Mouse (Mus musculus): ENCODE results near the gene Abhd15. TPM values are rescaled to one million over a fixed set of nuclear protein-coding genes. Genes with fewer than 3 reads are reported as not detected.

Abhd15 gene
- polyA plus RNA-seq, 1 experiment from 2014 or later, result 0.15 TPM

GRCm38 (mm10) chr11:77492911-77493332, 22.0 kb upstream of the Abhd15 start:
- in situ Hi-C loops (cut with MboI; ENCODE audit: low pct_unique_long_range_greater_than_20kb), result no loop called here
- DNase-seq (ENCODE audit: low read depth, low spot score), result no peak
- POLR2A ChIA-PET, result no interaction called here
- CTCF ChIA-PET, result interaction anchor here (3.4 kb wide), 1 partner anchor 8 kb away, joined by 13 read pairs; no protein-coding TSS in a partner anchor
- no peaks in the 10 kb centered on the region for H3K27me3 ChIP-seq
- ATAC-seq, result peak; percentile 70
- TF ChIP-seq CTCF (IDR thresholded peaks at IDR 0.05), result no peak

- no peaks in the 10 kb centered on the region for H3K27me3 ChIP-seq
- POLR2A ChIA-PET, result no interaction called here
- in situ Hi-C loops (cut with MboI; ENCODE audit: low pct_unique_long_range_greater_than_20kb), result no loop called here
- TF ChIP-seq CTCF (IDR thresholded peaks at IDR 0.05), result no peak
- DNase-seq (ENCODE audit: low read depth, low spot score) (no peak), ATAC-seq (no peak)
- CTCF ChIA-PET, result interaction anchor here (1.0 to 1.5 kb wide), 3 partner anchors 14 to 27 kb away, joined by 3 to 5 read pairs (median 4); no protein-coding TSS in a partner anchor
Observed at GRCm38 (mm10) chr11:77493512-77494343, 21.2 kb upstream of the Abhd15 start, which contains the start of gene Git1. Gene Git1 (plus strand): TSS chr11:77493562.

- no peak for TF ChIP-seq CTCF (IDR thresholded peaks at IDR 0.05)
- ChIA-PET CTCF (interaction anchor here (1.0 to 1.5 kb wide), 3 partner anchors 13 to 26 kb away, joined by 3 to 5 read pairs (median 4); no protein-coding TSS in a partner anchor), POLR2A (no interaction called here)
- H3K27me3 ChIP-seq, result no peaks in the 10 kb centered on the region
- no peak for ATAC-seq
- in situ Hi-C loops (cut with MboI; ENCODE audit: low pct_unique_long_range_greater_than_20kb), result no loop called here
- DNase-seq (ENCODE audit: low read depth, low spot score), result no peak
Observed at GRCm38 (mm10) chr11:77494344-77494676, 20.6 kb upstream of the Abhd15 start.

GRCm38 (mm10) chr11:77494782-77495181, 20.1 kb upstream of the Abhd15 start:
- DNase-seq (ENCODE audit: low read depth, low spot score) (no peak), ATAC-seq (no peak)
- no peak for TF ChIP-seq CTCF (IDR thresholded peaks at IDR 0.05)
- ChIA-PET CTCF (interaction anchor here (1.0 to 1.5 kb wide), 2 partner anchors 13 to 26 kb away, joined by 4 to 5 read pairs; no protein-coding TSS in a partner anchor), POLR2A (no interaction called here)
- in situ Hi-C loops (cut with MboI; ENCODE audit: low pct_unique_long_range_greater_than_20kb), result no loop called here
- no peaks in the 10 kb centered on the region for H3K27me3 ChIP-seq

- ATAC-seq, result no peak
- POLR2A ChIA-PET, result no interaction called here
- no peak for DNase-seq (ENCODE audit: low read depth, low spot score)
- CTCF ChIA-PET, result interaction anchor here (1.5 to 2.0 kb wide), 2 partner anchors 12 kb away, joined by 4 to 12 read pairs; no protein-coding TSS in a partner anchor
- H3K27me3 ChIP-seq, result no peaks in the 10 kb centered on the region
- no peak for TF ChIP-seq CTCF (IDR thresholded peaks at IDR 0.05)
- in situ Hi-C loops (cut with MboI; ENCODE audit: low pct_unique_long_range_greater_than_20kb), result no loop called here
Observed at GRCm38 (mm10) chr11:77495507-77495906, 19.4 kb upstream of the Abhd15 start.

- in situ Hi-C loops (cut with MboI; ENCODE audit: low pct_unique_long_range_greater_than_20kb), result no loop called here
- ChIA-PET POLR2A (interaction anchor here (0.6 to 1.2 kb wide), 2 partner anchors 11 to 500 kb away, joined by 3 read pairs; no protein-coding TSS in a partner anchor), CTCF (interaction anchor here (2.0 kb wide), 1 partner anchor 10 kb away, joined by 12 read pairs; no protein-coding TSS in a partner anchor)
- no peak for ATAC-seq
- no peaks in the 10 kb centered on the region for H3K27me3 ChIP-seq
- no peak for TF ChIP-seq CTCF (IDR thresholded peaks at IDR 0.05)
- no peak for DNase-seq (ENCODE audit: low read depth, low spot score)
Observed at GRCm38 (mm10) chr11:77497341-77497756, 17.6 kb upstream of the Abhd15 start.

GRCm38 (mm10) chr11:77497851-77498250, 17.1 kb upstream of the Abhd15 start:
- H3K27me3 ChIP-seq, result no peaks in the 10 kb centered on the region
- ChIA-PET POLR2A (interaction anchor here (0.6 kb wide), 1 partner anchor 500 kb away, joined by 3 read pairs; no protein-coding TSS in a partner anchor), CTCF (no interaction called here)
- ATAC-seq, result no peak
- TF ChIP-seq CTCF (IDR thresholded peaks at IDR 0.05), result no peak
- no peak for DNase-seq (ENCODE audit: low read depth, low spot score)
- in situ Hi-C loops (cut with MboI; ENCODE audit: low pct_unique_long_range_greater_than_20kb), result no loop called here

GRCm38 (mm10) chr11:77498261-77499139, 16.4 kb upstream of the Abhd15 start:
- no peak for DNase-seq (ENCODE audit: low read depth, low spot score)
- ChIA-PET POLR2A (interaction anchor here (1.0 kb wide), 1 partner anchor 12 kb away, joined by 4 read pairs; no protein-coding TSS in a partner anchor), CTCF (interaction anchor here (1.0 to 3.8 kb wide), 3 partner anchors 14 to 181 kb away, joined by 3 to 18 read pairs (median 5); no protein-coding TSS in a partner anchor)
- ATAC-seq, result no peak
- no peak for TF ChIP-seq CTCF (IDR thresholded peaks at IDR 0.05)
- H3K27me3 ChIP-seq, result no peaks in the 10 kb centered on the region
- in situ Hi-C loops (cut with MboI; ENCODE audit: low pct_unique_long_range_greater_than_20kb), result no loop called here

GRCm38 (mm10) chr11:77499354-77499753, 15.6 kb upstream of the Abhd15 start:
- no peaks in the 10 kb centered on the region for H3K27me3 ChIP-seq
- DNase-seq (ENCODE audit: low read depth, low spot score), result no peak
- in situ Hi-C loops (cut with MboI; ENCODE audit: low pct_unique_long_range_greater_than_20kb), result no loop called here
- TF ChIP-seq CTCF (IDR thresholded peaks at IDR 0.05), result no peak
- ChIA-PET POLR2A (no interaction called here), CTCF (interaction anchor here (0.9 to 3.8 kb wide), 6 partner anchors 8 to 182 kb away, joined by 3 to 18 read pairs (median 4); no protein-coding TSS in a partner anchor)
- ATAC-seq, result no peak
